In genomic region chr14:114954287-114954686, GRCm38 (mm10) we compare ENCODE assay signal across 28 mouse cellular contexts.
DNase-seq lines count a peak whose midpoint lies in the region; ATAC-seq and TF ChIP-seq lines count a peak whose summit lies in the region.
"Had no signal": no experiment of that assay in that cellular context is flagged by ENCODE, and none has a peak within 500 bp of the region (broad histone marks: within the 10 kb centered on the region; RNA-seq: fewer than 3 reads in every experiment).

No protein-coding gene starts in this region.

- no peak overlapping the region for H3K27ac ChIP-seq in forebrain, embryonic 11.5 days (ENCODE audit: low read depth, low read length)
- H3K27ac ChIP-seq in forebrain, embryonic 13.5 days = no peak overlapping the region
- no peak overlapping the region for H3K27ac ChIP-seq in hindbrain, embryonic 11.5 days (ENCODE audit: low read depth, low read length)
- H3K27ac ChIP-seq in hindbrain, postnatal 0 days = no peak overlapping the region
- no peak overlapping the region for H3K27ac ChIP-seq in midbrain, embryonic 11.5 days (ENCODE audit: low read depth, low read length)
- no peak overlapping the region for H3K27ac ChIP-seq in midbrain, embryonic 14.5 days (replicated peaks; ENCODE audit: low read depth, low read length)
- H3K27ac ChIP-seq: embryonic facial prominence, embryonic 13.5 days; embryonic facial prominence, embryonic 15.5 days had no signal

- 25% methylated on average over 4 of the region's 4 CpGs for WGBS in forebrain, embryonic 11.5 days
- 18% methylated on average over 4 of the region's 4 CpGs for WGBS in forebrain, embryonic 13.5 days
- 43% methylated on average over 4 of the region's 4 CpGs for WGBS in hindbrain, embryonic 11.5 days
- 42% methylated on average over 4 of the region's 4 CpGs for WGBS in hindbrain, postnatal 0 days
- WGBS in midbrain, embryonic 11.5 days = 25% methylated on average over 4 of the region's 4 CpGs
- WGBS in midbrain, embryonic 14.5 days = 18% methylated on average over 4 of the region's 4 CpGs

- H3K4me2 ChIP-seq in forebrain, embryonic 11.5 days (ENCODE audit: low read depth, low read length, severe bottlenecking) = no peak overlapping the region
- H3K4me2 ChIP-seq in forebrain, embryonic 13.5 days = no peak overlapping the region
- H3K4me2 ChIP-seq in hindbrain, embryonic 11.5 days (replicated peaks; ENCODE audit: low read depth, low read length) = no peak overlapping the region
- no peak overlapping the region for H3K4me2 ChIP-seq in hindbrain, postnatal 0 days (ENCODE audit: low read depth, low read length)
- no peak overlapping the region for H3K4me2 ChIP-seq in midbrain, embryonic 11.5 days
- H3K4me2 ChIP-seq in midbrain, embryonic 14.5 days (ENCODE audit: low read length) = no peak overlapping the region
- H3K4me2 ChIP-seq: embryonic facial prominence, embryonic 13.5 days; embryonic facial prominence, embryonic 15.5 days had no signal

- no peak for TF ChIP-seq CTCF in hindbrain, postnatal 0 days (IDR thresholded peaks at IDR 0.05; ENCODE audit: low read depth)

- no peaks in the 10 kb centered on the region for H3K9me3 ChIP-seq in forebrain, embryonic 11.5 days (ENCODE audit: control insufficient read depth, low read length)
- H3K9me3 ChIP-seq in forebrain, embryonic 13.5 days (replicated peaks) = no peaks in the 10 kb centered on the region
- H3K9me3 ChIP-seq in hindbrain, embryonic 11.5 days (ENCODE audit: control insufficient read depth, low read length) = no peaks in the 10 kb centered on the region
- H3K9me3 ChIP-seq in hindbrain, postnatal 0 days (ENCODE audit: low read length) = no peaks in the 10 kb centered on the region
- no peaks in the 10 kb centered on the region for H3K9me3 ChIP-seq in midbrain, embryonic 11.5 days (ENCODE audit: control insufficient read depth, low read length)
- H3K9me3 ChIP-seq in midbrain, embryonic 14.5 days (ENCODE audit: control insufficient read depth, low read length) = no peaks in the 10 kb centered on the region
- H3K9me3 ChIP-seq: embryonic facial prominence, embryonic 13.5 days; embryonic facial prominence, embryonic 15.5 days; forebrain, embryonic 10.5 days; G1E had no signal

- DNase-seq in embryo, embryonic 10.5 days (ENCODE audit: low spot score) = peak; percentile 53
- no peak for DNase-seq in embryo, embryonic 11 days
- DNase-seq in forebrain, embryonic 11.5 days (ENCODE audit: low spot score) = no peak
- no peak for DNase-seq in hindbrain, embryonic 11.5 days (ENCODE audit: low spot score)
- DNase-seq in hindbrain, postnatal 0 days (ENCODE audit: low spot score) = no peak
- DNase-seq in midbrain, embryonic 11.5 days (ENCODE audit: low spot score, missing footprints) = peak; percentile 85
- no peak for DNase-seq in midbrain, embryonic 14.5 days
- DNase-seq: adrenal gland, adult 8-10 months; adrenal gland, postnatal 14 days; adrenal gland, postnatal 36 days; B cell, adult 2 months; cerebellum, adult 11-12 months; cerebellum, adult 2 months; cerebellum, adult 9-10 months; cerebellum, postnatal 10 days; cerebellum, postnatal 25 days had no signal

- peaks cover 7% of the 10 kb centered on the region; the same call in 1 of the 2 replicates for H3K4me1 ChIP-seq in forebrain, embryonic 11.5 days (replicated peaks; ENCODE audit: control insufficient read depth, insufficient read depth, low read length)
- H3K4me1 ChIP-seq in forebrain, embryonic 13.5 days = peaks cover 12% of the 10 kb centered on the region; the same call in 1 of the 2 replicates
- H3K4me1 ChIP-seq in hindbrain, embryonic 11.5 days (replicated peaks; ENCODE audit: control insufficient read depth, insufficient read depth, low read length) = peaks cover 6% of the 10 kb centered on the region
- H3K4me1 ChIP-seq in hindbrain, postnatal 0 days (ENCODE audit: insufficient read depth, low read length) = no peaks in the 10 kb centered on the region
- H3K4me1 ChIP-seq in midbrain, embryonic 11.5 days (ENCODE audit: control insufficient read depth, insufficient read depth, low read length) = peaks cover 33% of the 10 kb centered on the region
- H3K4me1 ChIP-seq in midbrain, embryonic 14.5 days (ENCODE audit: control insufficient read depth, insufficient read depth, low read length) = peaks cover 10% of the 10 kb centered on the region

- no peak overlapping the region for H3K9ac ChIP-seq in forebrain, embryonic 11.5 days (ENCODE audit: low read length)
- H3K9ac ChIP-seq in forebrain, embryonic 13.5 days = no peak overlapping the region
- H3K9ac ChIP-seq in hindbrain, embryonic 11.5 days (ENCODE audit: low read depth, low read length) = no peak overlapping the region
- no peak overlapping the region for H3K9ac ChIP-seq in hindbrain, postnatal 0 days (replicated peaks; ENCODE audit: low read length)
- no peak overlapping the region for H3K9ac ChIP-seq in midbrain, embryonic 11.5 days (ENCODE audit: low read length)
- H3K9ac ChIP-seq in midbrain, embryonic 14.5 days (replicated peaks; ENCODE audit: low read length) = no peak overlapping the region
- H3K9ac ChIP-seq: embryonic facial prominence, embryonic 13.5 days; embryonic facial prominence, embryonic 15.5 days had no signal

- H3K4me3 ChIP-seq in forebrain, embryonic 11.5 days (ENCODE audit: low read depth, low read length) = no peak overlapping the region
- H3K4me3 ChIP-seq in forebrain, embryonic 13.5 days = no peak overlapping the region
- no peak overlapping the region for H3K4me3 ChIP-seq in hindbrain, embryonic 11.5 days (ENCODE audit: low read depth, low read length)
- no peak overlapping the region for H3K4me3 ChIP-seq in hindbrain, postnatal 0 days (ENCODE audit: low read length)
- no peak overlapping the region for H3K4me3 ChIP-seq in midbrain, embryonic 11.5 days (ENCODE audit: low read depth, low read length)
- no peak overlapping the region for H3K4me3 ChIP-seq in midbrain, embryonic 14.5 days (replicated peaks; ENCODE audit: low read depth, low read length)
- H3K4me3 ChIP-seq: embryonic facial prominence, embryonic 13.5 days; embryonic facial prominence, embryonic 15.5 days; erythroblast, embryonic 14.5 days; forebrain, embryonic 10.5 days had no signal

- no peaks in the 10 kb centered on the region for H3K27me3 ChIP-seq in forebrain, embryonic 11.5 days (ENCODE audit: control insufficient read depth, insufficient read depth, low read length)
- no peaks in the 10 kb centered on the region for H3K27me3 ChIP-seq in forebrain, embryonic 13.5 days
- no peaks in the 10 kb centered on the region for H3K27me3 ChIP-seq in hindbrain, embryonic 11.5 days (ENCODE audit: control insufficient read depth, insufficient read depth, low read length)
- no peaks in the 10 kb centered on the region for H3K27me3 ChIP-seq in hindbrain, postnatal 0 days (ENCODE audit: insufficient read depth, low read length)
- no peaks in the 10 kb centered on the region for H3K27me3 ChIP-seq in midbrain, embryonic 11.5 days (ENCODE audit: control insufficient read depth, insufficient read depth, low read length)
- no peaks in the 10 kb centered on the region for H3K27me3 ChIP-seq in midbrain, embryonic 14.5 days (ENCODE audit: control insufficient read depth, insufficient read depth, low read length)
- H3K27me3 ChIP-seq: CH12.LX; embryonic facial prominence, embryonic 13.5 days had no signal

- peak; percentile 51; the same call in 1 of the 2 replicates for ATAC-seq in forebrain, embryonic 11.5 days (replicated peaks; ENCODE audit: low FRiP score)
- no peak for ATAC-seq in forebrain, embryonic 13.5 days
- ATAC-seq in hindbrain, embryonic 11.5 days (ENCODE audit: low FRiP score) = 0 out of 2 replicates have a peak, but pooled peaks have one; percentile 44
- no peak for ATAC-seq in hindbrain, postnatal 0 days
- ATAC-seq in midbrain, embryonic 11.5 days (ENCODE audit: low FRiP score) = peak; percentile 61; the same call in 1 of the 2 replicates
- no peak for ATAC-seq in midbrain, embryonic 14.5 days (ENCODE audit: low FRiP score, low TSS enrichment)
- ATAC-seq: activated CD4-positive, CD25-positive, alpha-beta regulatory T cell, adult 4 months; CD4-positive, CD25-positive, alpha-beta regulatory T cell, adult 4 months; forebrain, embryonic 14.5 days; forebrain, embryonic 16.5 days; Patski had no signal

- H3K36me3 ChIP-seq in forebrain, embryonic 11.5 days (ENCODE audit: control insufficient read depth, insufficient read depth, low read length) = no peaks in the 10 kb centered on the region
- no peaks in the 10 kb centered on the region for H3K36me3 ChIP-seq in forebrain, embryonic 13.5 days (ENCODE audit: poor library complexity, severe bottlenecking)
- H3K36me3 ChIP-seq in hindbrain, embryonic 11.5 days (ENCODE audit: control insufficient read depth, insufficient read depth, low read length) = no peaks in the 10 kb centered on the region
- H3K36me3 ChIP-seq in hindbrain, postnatal 0 days (ENCODE audit: insufficient read depth, low read length) = no peaks in the 10 kb centered on the region
- no peaks in the 10 kb centered on the region for H3K36me3 ChIP-seq in midbrain, embryonic 11.5 days (ENCODE audit: control insufficient read depth, insufficient read depth, low read length)
- H3K36me3 ChIP-seq in midbrain, embryonic 14.5 days (ENCODE audit: control insufficient read depth, insufficient read depth, low read length) = no peaks in the 10 kb centered on the region
- H3K36me3 ChIP-seq: embryonic facial prominence, embryonic 13.5 days; embryonic facial prominence, embryonic 15.5 days; forebrain, embryonic 10.5 days; G1E had no signal

Comparison
In these comparisons a context has a peak if more than half of its experiments do, and no peak if none do; other contexts are left out.
1. DNase-seq: peak in embryo, embryonic 10.5 days (single experiment) and midbrain, embryonic 11.5 days (single experiment); none in embryo, embryonic 11 days (single experiment), forebrain, embryonic 11.5 days (single experiment), hindbrain, embryonic 11.5 days (single experiment), hindbrain, postnatal 0 days (single experiment) and midbrain, embryonic 14.5 days (single experiment).
2. ATAC-seq: peak in forebrain, embryonic 11.5 days (single experiment), hindbrain, embryonic 11.5 days (single experiment) and midbrain, embryonic 11.5 days (single experiment); none in forebrain, embryonic 13.5 days (single experiment), hindbrain, postnatal 0 days (single experiment) and midbrain, embryonic 14.5 days (single experiment).